Mouse (Mus musculus): ENCODE data around the gene Mmp17.

Mmp17 gene

DNA sequence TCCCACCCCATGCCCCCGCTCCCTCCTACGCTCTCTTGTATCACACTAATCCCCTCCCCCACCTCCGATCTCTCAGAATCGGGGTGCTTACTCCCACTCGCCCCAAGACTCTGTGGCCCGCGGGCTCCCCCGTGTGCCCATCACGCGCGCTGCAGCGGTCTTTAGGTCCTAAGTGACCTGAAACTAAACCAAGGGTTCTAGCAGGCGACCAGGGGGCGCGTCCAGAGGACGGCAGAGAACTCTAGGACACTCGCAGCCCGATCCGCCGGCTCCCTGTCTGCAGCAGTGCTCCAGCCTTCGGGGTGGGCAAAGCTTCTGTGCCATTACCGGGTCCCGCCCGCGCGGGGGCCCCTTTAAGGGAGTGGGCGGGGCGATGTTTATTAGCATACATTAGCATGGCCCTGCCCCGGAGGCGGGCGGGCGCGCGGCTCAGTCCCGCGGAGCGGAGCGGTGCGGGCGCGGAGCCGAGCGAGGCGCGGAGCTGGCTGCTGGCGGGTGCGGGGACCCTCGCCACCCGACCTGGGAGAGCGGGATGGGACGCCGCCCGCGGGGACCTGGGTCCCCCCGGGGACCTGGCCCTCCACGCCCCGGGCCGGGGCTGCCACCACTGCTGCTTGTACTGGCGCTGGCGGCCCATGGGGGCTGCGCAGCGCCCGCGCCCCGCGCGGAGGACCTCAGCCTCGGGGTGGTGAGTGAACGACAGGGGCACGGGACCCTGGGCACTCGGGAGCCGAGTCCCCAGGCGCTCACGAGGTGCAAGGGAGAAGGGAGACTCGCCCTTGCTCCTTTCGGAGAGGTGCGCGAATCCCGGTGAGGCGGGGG lies at the start of gene Mmp17:
TSS of gene Mmp17 (plus strand) at position 409 of the 822 bp plus-strand sequence.
- DNase-seq (ENCODE audit: low spot score in 2 of 2): peak; percentile 82 to 86

- DNase-seq (ENCODE audit: low spot score in 2 of 2): no peak
Observed at GRCm38 (mm10) chr5:129534500-129534899, 49.5 kb upstream of the Mmp17 start.

DNA sequence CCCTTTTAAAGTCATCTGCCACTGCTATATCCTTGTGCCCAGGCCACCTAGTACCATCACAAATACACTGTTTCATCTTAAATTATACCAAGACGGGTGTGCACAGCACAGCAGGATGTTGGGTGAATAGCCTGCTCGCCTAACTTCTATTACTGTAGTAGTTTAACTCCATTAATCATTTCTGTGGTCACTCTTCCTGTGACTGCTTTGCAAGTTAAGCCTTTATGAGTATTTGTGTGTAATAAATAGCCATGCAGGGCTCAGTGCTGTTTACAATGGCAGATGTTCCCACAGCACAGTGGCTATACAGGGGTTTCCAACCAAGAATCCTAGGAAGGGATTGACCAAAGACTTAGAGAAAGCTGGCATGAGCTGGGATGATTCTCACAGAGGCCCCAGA lies 48.9 kb upstream of the Mmp17 start:
- DNase-seq (ENCODE audit: low spot score in 2 of 2): no peak

- DNase-seq (ENCODE audit: low spot score in 2 of 2): no peak
Observed at GRCm38 (mm10) chr5:129535431-129535830, 48.5 kb upstream of the Mmp17 start.

GRCm38 (mm10) chr5:129538826-129539225 lies 45.1 kb upstream of the Mmp17 start:
- no peak for DNase-seq (ENCODE audit: low spot score in 2 of 2)

DNA sequence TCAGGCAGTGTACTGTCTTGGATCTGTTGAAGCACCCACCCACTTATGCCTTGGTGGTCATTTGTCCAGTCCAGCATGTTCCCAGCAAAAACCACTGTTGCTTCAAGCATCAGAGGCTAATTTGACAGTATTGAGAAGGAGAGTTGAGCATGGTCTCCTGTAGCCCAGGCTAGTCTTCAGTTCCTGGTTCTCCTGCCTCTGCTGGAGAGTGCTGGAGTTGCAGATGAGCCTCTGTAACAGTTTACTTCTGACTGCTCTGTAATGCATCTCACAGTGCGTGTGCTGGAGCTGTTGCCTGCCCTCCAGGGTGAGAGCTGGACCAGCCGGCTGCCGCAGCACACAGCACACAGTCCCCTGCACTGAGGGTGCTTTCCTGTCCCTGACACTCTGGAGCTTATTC lies 41.7 kb upstream of the Mmp17 start:
- DNase-seq (ENCODE audit: low spot score in 2 of 2): no peak

- no peak for DNase-seq (ENCODE audit: low spot score in 2 of 2)
Observed at GRCm38 (mm10) chr5:129545787-129546186, 38.2 kb upstream of the Mmp17 start.

- DNase-seq (ENCODE audit: low spot score in 2 of 2): no peak
Observed at GRCm38 (mm10) chr5:129549716-129550115, 34.3 kb upstream of the Mmp17 start.

DNA sequence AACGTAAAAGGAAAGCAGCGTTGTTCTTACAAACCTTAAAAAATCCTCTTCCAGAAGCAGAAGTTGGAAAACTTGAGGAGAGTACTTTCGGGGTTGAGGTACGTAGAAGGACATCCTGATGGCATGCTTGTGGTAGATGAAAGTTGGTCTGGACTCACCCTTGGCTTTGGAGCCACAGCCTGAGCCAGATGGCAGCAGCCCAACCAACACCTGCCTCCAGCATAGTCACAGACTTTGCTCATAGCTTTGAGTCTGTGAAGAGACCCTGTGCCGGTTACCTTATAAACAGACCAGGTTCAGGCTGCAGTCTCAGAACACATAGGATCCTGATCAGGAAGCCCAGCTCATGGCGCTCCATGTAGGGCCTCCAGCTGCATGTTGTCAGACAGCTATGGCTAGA lies 33.2 kb upstream of the Mmp17 start:
- DNase-seq (ENCODE audit: low spot score in 2 of 2): no peak

- no peak for DNase-seq (ENCODE audit: low spot score in 2 of 2)
Observed at GRCm38 (mm10) chr5:129551991-129552390, 32.0 kb upstream of the Mmp17 start.

DNA sequence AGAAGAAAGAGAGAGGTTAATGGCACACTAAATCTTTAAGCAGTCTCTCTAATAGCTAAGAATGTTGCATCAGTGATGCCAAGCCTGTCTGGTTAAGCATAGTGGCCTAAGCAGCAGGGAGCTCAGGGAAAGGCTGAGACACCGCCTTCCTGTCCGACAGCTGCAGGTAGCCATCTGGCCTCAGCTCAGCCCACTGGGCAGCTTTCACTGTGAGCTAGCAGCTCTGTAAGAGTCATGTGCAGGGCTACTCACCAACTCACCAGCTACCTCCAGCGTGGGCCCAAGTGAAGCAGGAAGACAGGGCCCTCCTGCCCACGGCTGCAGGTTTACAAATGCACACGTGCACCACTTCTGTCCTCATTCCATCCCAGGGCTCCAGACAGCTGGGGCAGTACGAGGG lies 30.3 kb upstream of the Mmp17 start:
- DNase-seq (ENCODE audit: low spot score in 2 of 2): no peak

DNA sequence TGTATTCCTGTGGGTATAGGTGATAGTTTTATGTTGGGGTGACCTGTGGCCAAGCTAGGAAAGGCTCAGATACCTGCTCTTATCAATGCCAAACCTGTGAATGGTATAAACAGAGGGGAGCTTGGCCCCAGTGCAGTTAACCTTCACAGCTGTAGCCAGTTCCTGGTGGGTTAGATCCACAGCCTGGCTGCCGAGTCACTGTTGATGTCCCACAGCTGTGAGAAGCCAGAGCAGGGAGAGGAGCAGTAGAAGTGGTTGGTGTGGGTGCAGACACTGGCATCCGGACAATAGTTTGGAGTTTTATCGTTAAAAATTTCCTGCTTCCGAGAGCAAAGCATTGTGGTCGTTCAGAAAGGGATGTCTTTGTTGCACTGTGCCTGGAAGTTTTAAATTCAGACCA lies 25.4 kb upstream of the Mmp17 start:
- DNase-seq (ENCODE audit: low spot score in 2 of 2): no peak

- no peak for DNase-seq (ENCODE audit: low spot score in 2 of 2)
Observed at GRCm38 (mm10) chr5:129559283-129559682, 24.7 kb upstream of the Mmp17 start.

- no peak for DNase-seq (ENCODE audit: low spot score in 2 of 2)
Observed at GRCm38 (mm10) chr5:129562342-129562741, 21.6 kb upstream of the Mmp17 start.

- DNase-seq (ENCODE audit: low spot score in 2 of 2): no peak
Observed at GRCm38 (mm10) chr5:129568596-129568995, 15.4 kb upstream of the Mmp17 start.

GRCm38 (mm10) chr5:129578201-129578600 lies 5.8 kb upstream of the Mmp17 start:
- no peak for DNase-seq (ENCODE audit: low spot score in 2 of 2)

DNA sequence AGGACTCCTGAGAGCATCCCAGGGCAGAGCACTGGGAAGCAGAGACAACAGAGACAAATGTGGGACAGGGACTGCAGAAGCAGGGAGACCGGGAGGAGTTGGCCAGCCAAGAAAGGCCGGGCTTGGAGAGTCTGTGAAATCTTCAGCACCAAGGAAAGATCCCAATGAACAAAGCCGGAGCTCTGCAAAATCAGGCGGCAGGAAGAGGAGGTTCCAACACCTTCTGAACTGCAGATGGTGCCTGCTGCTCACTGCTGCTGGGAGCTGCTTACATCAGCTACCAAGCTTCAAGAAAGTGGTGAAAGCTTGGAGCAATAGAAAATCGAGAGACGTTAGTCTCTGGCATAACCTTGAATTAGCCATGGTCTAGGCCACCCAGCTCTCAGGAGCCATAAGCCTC lies 3.9 kb upstream of the Mmp17 start:
- no peak for DNase-seq (ENCODE audit: low spot score in 2 of 2)

- no peak for DNase-seq (ENCODE audit: low spot score in 2 of 2)
Observed at GRCm38 (mm10) chr5:129580572-129580971, 3.4 kb upstream of the Mmp17 start.

GRCm38 (mm10) chr5:129581015-129581414 lies 3.0 kb upstream of the Mmp17 start:
- no peak for DNase-seq (ENCODE audit: low spot score in 2 of 2)

DNA sequence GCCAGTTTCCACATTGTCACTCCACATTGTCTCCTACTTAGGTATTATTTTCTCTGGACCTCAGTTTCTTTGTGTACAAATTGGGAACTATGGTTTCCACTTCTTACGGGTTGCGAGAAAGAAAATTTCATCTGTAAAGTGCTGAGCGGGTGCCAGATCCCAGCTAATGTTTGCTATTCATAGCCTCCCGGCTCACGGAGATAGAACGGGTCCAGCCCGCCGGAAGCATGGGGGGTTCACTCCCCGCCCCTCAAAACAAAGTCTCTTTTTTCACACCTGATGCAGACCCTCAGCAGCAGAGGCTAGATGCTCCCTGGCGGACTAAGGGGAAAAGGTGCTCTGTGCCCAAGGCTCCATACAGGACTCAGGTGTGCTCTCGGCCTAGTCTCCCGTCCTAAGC lies 638 bp upstream of the Mmp17 start:
- no peak for DNase-seq (ENCODE audit: low spot score in 2 of 2)

GRCm38 (mm10) chr5:129584583-129585541 lies 893 bp downstream of the Mmp17 start:
- DNase-seq (ENCODE audit: low spot score in 2 of 2): peak; percentile 39 to 43

DNA sequence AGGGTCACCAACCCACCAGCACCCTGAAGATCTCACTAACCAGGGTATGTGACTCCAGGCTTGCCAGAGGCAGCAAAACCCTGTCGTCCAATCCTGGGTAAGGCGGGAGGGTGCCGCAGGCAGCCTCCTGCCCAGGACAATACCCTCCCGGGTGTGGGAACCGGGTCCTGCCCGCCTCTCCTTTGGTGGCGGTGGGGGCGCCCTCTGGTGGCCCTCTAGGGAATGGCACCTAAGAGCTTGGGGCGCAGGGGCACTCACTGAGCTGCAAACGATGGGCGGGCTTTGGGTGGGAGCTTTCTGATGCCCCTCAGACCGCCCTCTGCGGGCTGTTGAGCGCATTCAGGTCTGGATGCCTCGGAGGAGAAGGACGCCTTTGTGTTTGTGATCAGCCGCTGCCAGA lies 2.0 kb downstream of the Mmp17 start:
- DNase-seq (ENCODE audit: low spot score in 2 of 2): peak; percentile 77 to 87

DNA sequence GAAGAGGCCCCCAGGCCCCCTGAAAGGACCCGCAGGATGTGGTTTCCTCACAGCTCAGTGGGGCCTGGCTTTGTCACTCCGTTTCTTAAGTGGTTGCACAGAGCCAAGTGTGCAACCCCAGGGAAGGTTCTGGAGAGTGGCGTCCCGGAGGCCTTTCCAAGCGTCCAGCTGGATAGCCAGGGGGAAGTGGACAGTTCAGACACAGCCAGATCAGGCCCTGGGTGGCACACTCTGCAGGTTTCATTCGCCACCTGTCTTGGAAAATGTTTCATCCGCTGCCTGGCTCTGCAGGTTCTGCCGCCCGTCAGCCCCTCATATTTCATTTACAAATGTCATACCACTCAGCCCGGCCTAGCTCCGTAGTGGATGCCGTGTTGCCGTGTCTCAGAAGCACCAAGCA lies 2.5 kb downstream of the Mmp17 start:
- DNase-seq (ENCODE audit: low spot score in 2 of 2): no peak
